Mouse (Mus musculus): ENCODE results near the gene Ptpn13.

DNA sequence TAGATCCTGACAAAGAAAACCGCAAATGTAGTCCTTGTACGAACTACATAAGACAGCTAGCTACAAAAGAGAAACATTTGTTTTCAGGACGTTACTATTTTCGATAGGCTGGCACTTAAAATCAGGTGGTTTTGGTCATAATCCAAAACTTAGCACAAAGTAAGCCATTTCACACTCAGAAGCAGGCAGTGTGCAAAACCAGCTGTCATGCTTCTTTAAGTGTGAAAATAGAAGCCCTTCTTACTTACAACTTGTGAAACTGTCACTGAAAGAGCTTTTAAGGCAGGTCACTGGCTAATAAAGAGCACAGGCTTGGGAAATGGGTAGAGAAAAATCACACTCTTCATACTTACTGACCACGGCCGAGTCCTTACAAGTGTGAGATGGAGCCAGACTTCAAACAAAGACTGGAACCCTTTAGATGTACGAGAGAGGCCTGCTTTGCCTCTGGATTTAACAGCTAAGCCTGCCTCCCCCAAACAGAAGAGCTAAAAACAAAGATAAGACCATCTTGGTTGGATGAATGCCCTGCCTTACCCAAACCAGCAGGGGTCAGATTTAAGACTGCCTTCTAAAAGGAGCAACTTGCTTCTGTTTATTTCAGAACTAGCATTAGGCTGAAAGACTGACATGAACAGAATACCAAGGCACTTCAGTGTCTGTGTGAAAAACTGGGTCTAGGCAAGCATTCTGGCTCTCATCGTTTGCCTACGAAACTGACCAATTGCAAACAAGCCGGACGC is 44.0 kb upstream of the Ptpn13 start:
- no peak for TF ChIP-seq POLR2A (IDR thresholded peaks at IDR 0.05; ENCODE audit: control insufficient read depth, extremely low read depth, insufficient read depth, low read length, poor library complexity)
- TF ChIP-seq CTCF (IDR thresholded peaks at IDR 0.05; ENCODE audit: borderline replicate concordance, control insufficient read depth, extremely low read depth, insufficient read depth, low read length, poor library complexity) = no peak

Measured in thymus, adult 2 months (tissue).